Mouse (Mus musculus) retina, adult 2 months (tissue): ENCODE measurements around the gene Cobl.

Source experiments
- DNase-seq: peaks from one replicate; pipeline ENCODE4 v3.0.0-alpha.2; 2012; ENCODE audit warnings: low read depth, low spot score

Gene Cobl

GRCm38 (mm10) chr11:12384826-12385225 is 79.9 kb downstream of the Cobl start:
- DNase-seq: no peak

- DNase-seq: no peak
Observed at GRCm38 (mm10) chr11:12382991-12383390, 81.8 kb downstream of the Cobl start.

- no peak for DNase-seq
Observed at GRCm38 (mm10) chr11:12381096-12381495, 83.7 kb downstream of the Cobl start.

- no peak for DNase-seq
Observed at GRCm38 (mm10) chr11:12376628-12377027, 88.1 kb downstream of the Cobl start.

GRCm38 (mm10) chr11:12373106-12374098 is 91.4 kb downstream of the Cobl start:
- DNase-seq: no peak

GRCm38 (mm10) chr11:12370957-12371356 is 93.8 kb downstream of the Cobl start:
- DNase-seq: peak; percentile 45

GRCm38 (mm10) chr11:12367426-12368178 is 97.2 kb downstream of the Cobl start:
- no peak for DNase-seq

- peak; percentile 11 for DNase-seq
Observed at GRCm38 (mm10) chr11:12359336-12360000, 105.3 kb downstream of the Cobl start.

GRCm38 (mm10) chr11:12358602-12359001 is 106.2 kb downstream of the Cobl start:
- DNase-seq: no peak

GRCm38 (mm10) chr11:12355681-12356080 is 109.1 kb downstream of the Cobl start:
- no peak for DNase-seq

GRCm38 (mm10) chr11:12350986-12351546 is 113.7 kb downstream of the Cobl start:
- no peak for DNase-seq

GRCm38 (mm10) chr11:12350086-12350485 is 114.7 kb downstream of the Cobl start:
- DNase-seq: no peak

- DNase-seq: no peak
Observed at GRCm38 (mm10) chr11:12346486-12346885, 118.3 kb downstream of the Cobl start.

GRCm38 (mm10) chr11:12343686-12344085 is 121.1 kb downstream of the Cobl start:
- no peak for DNase-seq

- DNase-seq: no peak
Observed at GRCm38 (mm10) chr11:12340697-12341096, 124.1 kb downstream of the Cobl start.

GRCm38 (mm10) chr11:12336145-12336544 is 128.6 kb downstream of the Cobl start:
- DNase-seq: no peak

GRCm38 (mm10) chr11:12331997-12332396 is 132.8 kb downstream of the Cobl start:
- DNase-seq: no peak

GRCm38 (mm10) chr11:12321445-12321844 is 143.3 kb downstream of the Cobl start:
- no peak for DNase-seq

- no peak for DNase-seq
Observed at GRCm38 (mm10) chr11:12319318-12319717, 145.4 kb downstream of the Cobl start.

GRCm38 (mm10) chr11:12315670-12316069 is 149.1 kb downstream of the Cobl start:
- DNase-seq: no peak

GRCm38 (mm10) chr11:12314278-12315043 is 150.3 kb downstream of the Cobl start:
- DNase-seq: no peak
